Mouse (Mus musculus) neural tube, embryonic 11.5 days (tissue): Measurements from ENCODE around the gene Slc22a23. TPM values are rescaled to one million over a fixed set of nuclear protein-coding genes. Genes with fewer than 3 reads are reported as not detected.

Experiments used
- ATAC-seq: fragments of 200-750 bp; cut with Nextera tagmentation; 2 replicates; pipeline ENCODE4 v1.8.0; 2017; ENCODE audit warnings: moderate number of reproducible peaks, mild to moderate bottlenecking, moderate TSS enrichment, moderate library complexity; ENCODE audit not compliant: insufficient read depth, low FRiP score, low TSS enrichment
- DNase-seq: peaks from one replicate; pipeline ENCODE4 v3.0.0-alpha.2; 2015; ENCODE audit warnings: low spot score
- H3K27ac ChIP-seq: fragments of 300-500 bp; sonication (generic); 2 replicates; pipeline ENCODE4 v1.5.1; 2014; ENCODE audit warnings: low read depth, mild to moderate bottlenecking, low read length
- H3K27me3 ChIP-seq: fragments of 300-500 bp; sonication (generic); 2 replicates; pipeline ENCODE4 v1.6.1; 2014; ENCODE audit warnings: mild to moderate bottlenecking, low read length, mixed read lengths; ENCODE audit not compliant: control insufficient read depth, insufficient read depth
- H3K36me3 ChIP-seq: fragments of 300-500 bp; sonication (generic); 2 replicates; pipeline ENCODE4 v1.6.1; 2014; ENCODE audit warnings: mild to moderate bottlenecking, low read length, moderate library complexity, mixed read lengths; ENCODE audit not compliant: control insufficient read depth, insufficient read depth
- H3K4me1 ChIP-seq: fragments of 300-500 bp; sonication (generic); 2 replicates; pipeline ENCODE4 v1.6.1; 2014; ENCODE audit warnings: low read length, mixed read lengths; ENCODE audit not compliant: control insufficient read depth, insufficient read depth
- H3K4me2 ChIP-seq: fragments of 300-500 bp; sonication (generic); 2 replicates; pipeline ENCODE4 v1.6.1; 2014; ENCODE audit warnings: low read depth, mild to moderate bottlenecking, moderate library complexity
- H3K4me3 ChIP-seq: fragments of 300-500 bp; sonication (generic); 2 replicates; pipeline ENCODE4 v1.5.1; 2014; ENCODE audit warnings: low read depth, low read length
- H3K9ac ChIP-seq: fragments of 300-500 bp; sonication (generic); 2 replicates; pipeline ENCODE4 v1.6.1; 2014; ENCODE audit warnings: mild to moderate bottlenecking, low read length
- H3K9me3 ChIP-seq: fragments of 300-500 bp; sonication (generic); 2 replicates; pipeline ENCODE4 v1.6.1; 2016; ENCODE audit warnings: low read length; ENCODE audit not compliant: control insufficient read depth
- WGBS: fragments of 180-500 bp; shearing (Covaris S2); extraction: QIAGEN DNeasy Blood & Tissue Kit; methylation state at CpG from one replicate; pipeline ENCODE4 v1.1.7; 2014; 5-methylcytosine and 5-hydroxymethylcytosine counted together
- polyA plus RNA-seq: library from polyadenylated mRNA; unstranded; fragments of >200 nt; fragmentation: Nextera tagmentation; extraction: Ambion mirVana; gene quantifications from 2 replicates; pipeline ENCODE4 v1.2.1, GENCODE M21; 2014

The Slc22a23 gene
- polyA plus RNA-seq, 1 experiment from 2014 or later, result 13.3 TPM

DNA sequence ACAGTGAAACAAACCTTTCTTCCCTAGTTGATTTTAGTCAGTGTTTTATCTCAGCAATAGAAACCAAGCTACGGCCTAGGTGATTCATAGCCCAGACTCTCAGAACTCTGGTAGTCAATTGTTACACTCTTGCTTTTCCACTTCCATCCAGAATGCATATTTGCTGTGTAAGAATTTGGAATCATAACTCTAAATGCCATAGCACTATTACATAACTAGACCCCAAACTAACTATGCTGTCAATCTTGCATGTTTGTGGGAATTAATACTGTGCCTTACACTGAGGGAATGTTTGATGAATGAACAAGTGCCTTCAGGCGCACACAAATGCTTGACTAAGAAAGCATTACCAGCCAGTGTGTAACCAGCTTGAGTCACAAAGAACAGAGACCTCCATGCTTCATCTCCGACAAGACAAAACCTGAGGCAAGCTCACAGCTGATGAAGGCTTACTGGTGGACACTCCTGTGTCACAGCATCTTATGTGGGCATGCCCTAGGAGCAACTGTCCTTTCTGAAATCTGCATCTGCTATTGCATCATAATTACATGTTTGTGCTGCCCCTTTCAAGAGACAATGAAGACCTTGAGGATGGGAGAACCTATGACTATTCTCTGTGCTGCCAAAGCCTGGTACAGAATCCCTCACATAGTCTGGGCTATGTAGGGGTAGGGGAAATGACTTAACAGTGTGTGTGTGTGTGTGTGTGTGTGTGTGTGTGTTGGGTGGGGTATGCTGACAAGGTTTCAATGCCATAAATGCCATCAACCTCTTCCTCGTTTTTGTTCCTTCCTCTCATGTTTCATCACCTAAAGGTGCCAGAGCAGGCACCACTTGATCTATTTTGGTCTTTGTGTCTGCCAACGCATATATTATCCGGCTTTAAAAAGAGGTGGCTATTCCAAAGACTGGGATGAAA, 27.2 kb upstream of the Slc22a23 start:
- no peak overlapping the region for H3K9ac ChIP-seq
- DNase-seq (no peak), ATAC-seq (no peak)
- H3K27me3 ChIP-seq, result no peaks in the 10 kb centered on the region
- H3K4me1 ChIP-seq, result no peaks in the 10 kb centered on the region
- WGBS, result 87% methylated on average over 6 of the region's 6 CpGs
- H3K9me3 ChIP-seq, result no peaks in the 10 kb centered on the region
- no peak overlapping the region for H3K27ac ChIP-seq
- no peaks in the 10 kb centered on the region for H3K36me3 ChIP-seq
- no peak overlapping the region for H3K4me2 ChIP-seq
- no peak overlapping the region for H3K4me3 ChIP-seq

DNA sequence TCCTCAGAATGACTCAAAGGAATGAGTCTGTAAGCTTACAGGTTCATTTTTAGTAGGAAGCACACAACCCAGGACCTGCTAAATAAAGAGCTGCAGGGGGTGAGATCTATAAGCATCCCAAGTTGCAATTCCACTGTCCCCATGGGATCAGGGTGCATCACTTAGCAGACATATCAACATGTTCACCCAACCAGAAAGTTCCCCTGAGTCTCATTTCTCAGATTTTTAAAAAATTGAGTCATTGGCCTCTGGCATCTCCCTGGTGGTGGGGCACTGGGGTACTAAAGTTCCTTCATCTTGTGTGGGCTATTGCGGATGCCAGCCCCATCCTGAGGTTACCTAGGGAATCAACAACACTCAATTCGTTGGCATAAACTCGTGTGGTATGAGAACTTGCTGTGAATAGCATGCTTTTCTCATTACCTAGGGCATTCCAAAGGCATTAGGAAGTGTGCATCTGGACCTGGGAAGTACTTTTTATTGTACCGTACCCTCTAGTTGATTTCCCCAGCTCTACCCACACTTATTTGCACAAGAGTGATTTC, 25.4 kb upstream of the Slc22a23 start:
- DNase-seq, result no peak
- no peak for ATAC-seq

DNA sequence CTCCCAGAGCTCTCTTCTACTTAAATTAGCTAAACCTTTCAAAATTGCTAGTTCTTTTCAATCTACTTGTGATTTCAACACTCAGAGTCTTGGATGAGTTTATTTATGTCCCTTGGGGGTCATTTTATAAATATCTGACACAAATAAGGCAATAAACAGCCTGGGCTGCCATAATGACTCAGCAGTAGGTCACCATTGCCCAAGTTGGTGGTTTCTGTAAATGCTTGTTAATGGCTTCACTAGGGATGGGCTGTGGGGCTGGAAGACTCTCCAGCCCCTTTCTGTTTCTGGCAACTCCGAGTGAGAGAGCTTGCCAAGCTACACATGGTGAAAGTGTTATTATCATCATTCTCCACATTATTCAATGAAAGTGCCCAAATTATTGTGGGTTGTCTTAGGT, 20.2 kb upstream of the Slc22a23 start:
- Histone ChIP-seq H3K4me2 (no peak overlapping the region), H3K9me3 (no peaks in the 10 kb centered on the region), H3K4me1 (no peaks in the 10 kb centered on the region), H3K27me3 (no peaks in the 10 kb centered on the region), H3K36me3 (no peaks in the 10 kb centered on the region), H3K9ac (no peak overlapping the region), H3K27ac (no peak overlapping the region), H3K4me3 (no peak overlapping the region)
- 70% methylated on average over 1 of the region's 1 CpGs for WGBS
- ATAC-seq, result no peak
- DNase-seq, result no peak

More for the DNA sequence above, 25.4 kb upstream of the Slc22a23 start:
- Histone ChIP-seq H3K9me3 (no peaks in the 10 kb centered on the region), H3K9ac (no peak overlapping the region), H3K36me3 (no peaks in the 10 kb centered on the region), H3K4me2 (no peak overlapping the region), H3K27ac (no peak overlapping the region), H3K4me1 (no peaks in the 10 kb centered on the region), H3K27me3 (no peaks in the 10 kb centered on the region), H3K4me3 (no peak overlapping the region)
- 84% methylated on average over 4 of the region's 4 CpGs for WGBS

DNA sequence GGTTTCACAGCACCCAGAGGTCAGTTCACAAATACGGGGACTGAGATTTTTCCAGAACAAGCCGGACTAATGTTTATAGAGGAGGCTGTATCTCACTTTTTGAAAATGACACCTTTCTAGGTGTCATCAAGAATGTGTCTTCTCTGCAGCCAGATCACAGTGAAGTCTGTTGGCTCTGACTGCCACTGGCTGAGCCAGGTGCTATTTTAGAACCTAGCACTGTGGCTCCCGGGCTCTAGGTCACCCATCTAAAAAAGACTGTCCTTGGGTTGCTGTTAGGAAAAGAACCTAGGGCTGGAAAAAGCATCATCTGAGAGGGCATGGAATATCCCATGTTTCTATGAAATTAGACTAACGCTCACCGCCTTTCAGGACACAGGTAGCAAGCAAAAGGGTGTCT, 10.7 kb upstream of the Slc22a23 start:
- 93% methylated on average over 5 of the region's 5 CpGs for WGBS
- DNase-seq (no peak), ATAC-seq (no peak)
- no peaks in the 10 kb centered on the region for H3K4me1 ChIP-seq
- no peaks in the 10 kb centered on the region for H3K27me3 ChIP-seq
- no peaks in the 10 kb centered on the region for H3K9me3 ChIP-seq
- no peaks in the 10 kb centered on the region for H3K36me3 ChIP-seq
- H3K9ac ChIP-seq, result no peak overlapping the region
- H3K4me2 ChIP-seq, result no peak overlapping the region
- H3K27ac ChIP-seq, result no peak overlapping the region
- no peak overlapping the region for H3K4me3 ChIP-seq

DNA sequence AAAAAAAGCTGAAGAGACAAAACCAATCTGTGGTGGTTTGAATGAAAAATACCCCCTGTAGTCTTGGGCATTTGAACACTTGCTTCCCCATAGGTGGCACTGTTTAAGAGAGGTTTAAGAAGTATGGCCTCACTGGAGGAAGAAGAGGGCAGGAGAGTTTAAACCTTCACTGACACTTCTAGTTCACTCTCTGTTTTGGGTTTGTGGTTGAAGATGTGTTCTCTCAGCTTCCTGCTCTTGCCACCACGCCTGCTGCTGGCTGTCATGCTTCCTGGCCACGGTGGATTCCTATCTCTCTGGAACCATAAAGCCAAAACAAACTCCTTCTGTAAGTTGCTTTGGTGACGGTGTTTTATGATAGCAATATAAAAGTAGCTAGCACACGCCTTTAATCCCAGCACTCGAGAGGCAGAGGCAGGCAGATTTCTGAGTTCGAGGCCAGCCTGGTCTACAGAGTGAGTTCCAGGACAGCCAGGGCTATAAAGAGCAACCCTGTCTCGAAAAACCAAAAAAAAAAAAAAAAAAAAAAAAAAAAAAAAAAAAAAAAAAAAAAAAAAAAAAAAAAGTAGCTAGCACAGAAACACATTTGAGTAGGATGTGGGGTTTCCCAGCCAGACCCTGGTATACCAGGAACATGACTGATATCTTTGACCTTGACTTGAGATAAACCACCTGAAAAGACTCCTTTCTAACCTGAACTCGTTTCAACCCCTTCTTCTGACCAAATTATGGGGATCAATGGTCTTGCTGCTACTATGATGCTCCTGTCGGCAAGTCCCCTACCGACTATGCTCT, 10.0 kb upstream of the Slc22a23 start:
- H3K36me3 ChIP-seq, result no peaks in the 10 kb centered on the region
- 86% methylated on average over 10 of the region's 10 CpGs for WGBS
- no peaks in the 10 kb centered on the region for H3K9me3 ChIP-seq
- no peak overlapping the region for H3K4me3 ChIP-seq
- H3K9ac ChIP-seq, result no peak overlapping the region
- no peak overlapping the region for H3K27ac ChIP-seq
- H3K4me1 ChIP-seq, result no peaks in the 10 kb centered on the region
- ATAC-seq (no peak), DNase-seq (no peak)
- no peaks in the 10 kb centered on the region for H3K27me3 ChIP-seq
- H3K4me2 ChIP-seq, result no peak overlapping the region

DNA sequence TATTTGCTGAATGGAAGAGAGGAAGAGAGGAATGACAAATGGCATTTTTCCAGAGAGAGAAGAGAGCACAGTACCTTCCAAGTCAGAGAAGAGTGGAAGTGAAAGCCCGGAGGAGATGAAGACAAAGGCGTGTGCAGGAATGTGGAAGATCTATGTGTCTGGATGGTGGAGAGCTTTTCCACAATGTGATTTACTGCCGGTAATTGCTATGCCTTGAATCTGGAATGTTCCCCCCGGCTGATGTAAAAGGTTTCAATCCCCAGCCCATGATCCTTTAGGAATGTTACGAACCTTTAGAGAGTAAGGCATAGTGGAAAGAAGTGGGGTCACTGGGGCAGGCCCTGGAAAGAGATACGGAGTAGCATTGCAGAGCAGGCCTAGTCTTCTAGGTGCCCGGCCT, 8.3 kb upstream of the Slc22a23 start:
- no peak overlapping the region for H3K4me3 ChIP-seq
- ATAC-seq (no peak), DNase-seq (no peak)
- no peak overlapping the region for H3K27ac ChIP-seq
- H3K4me1 ChIP-seq, result no peaks in the 10 kb centered on the region
- 50% methylated on average over 7 of the region's 7 CpGs for WGBS
- H3K9ac ChIP-seq, result no peak overlapping the region
- no peaks in the 10 kb centered on the region for H3K27me3 ChIP-seq
- H3K36me3 ChIP-seq, result no peaks in the 10 kb centered on the region
- no peaks in the 10 kb centered on the region for H3K9me3 ChIP-seq
- H3K4me2 ChIP-seq, result no peak overlapping the region

DNA sequence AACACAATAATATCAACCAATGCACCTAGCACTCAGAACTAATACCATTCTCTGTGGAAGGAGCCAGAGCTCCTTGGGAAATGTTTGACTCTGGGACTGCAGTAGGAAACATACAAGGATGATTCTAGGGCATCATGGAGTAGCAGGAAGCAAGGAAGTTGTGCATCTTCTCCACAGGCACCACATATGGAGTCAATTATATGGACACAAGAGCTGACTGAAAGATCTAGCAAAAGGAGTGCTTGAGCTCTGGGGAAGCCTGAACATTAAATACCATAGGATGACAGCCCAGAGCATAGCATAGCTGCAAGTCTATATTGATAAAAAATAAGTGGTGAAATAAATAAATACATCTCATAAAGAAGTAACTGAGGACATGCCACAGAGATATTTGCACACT, 6.5 kb upstream of the Slc22a23 start:
- Histone ChIP-seq H3K27me3 (no peaks in the 10 kb centered on the region), H3K4me2 (no peak overlapping the region), H3K27ac (no peak overlapping the region), H3K36me3 (no peaks in the 10 kb centered on the region), H3K9me3 (no peaks in the 10 kb centered on the region), H3K9ac (no peak overlapping the region), H3K4me1 (no peaks in the 10 kb centered on the region), H3K4me3 (no peak overlapping the region)
- no peak for DNase-seq
- ATAC-seq, result no peak

DNA sequence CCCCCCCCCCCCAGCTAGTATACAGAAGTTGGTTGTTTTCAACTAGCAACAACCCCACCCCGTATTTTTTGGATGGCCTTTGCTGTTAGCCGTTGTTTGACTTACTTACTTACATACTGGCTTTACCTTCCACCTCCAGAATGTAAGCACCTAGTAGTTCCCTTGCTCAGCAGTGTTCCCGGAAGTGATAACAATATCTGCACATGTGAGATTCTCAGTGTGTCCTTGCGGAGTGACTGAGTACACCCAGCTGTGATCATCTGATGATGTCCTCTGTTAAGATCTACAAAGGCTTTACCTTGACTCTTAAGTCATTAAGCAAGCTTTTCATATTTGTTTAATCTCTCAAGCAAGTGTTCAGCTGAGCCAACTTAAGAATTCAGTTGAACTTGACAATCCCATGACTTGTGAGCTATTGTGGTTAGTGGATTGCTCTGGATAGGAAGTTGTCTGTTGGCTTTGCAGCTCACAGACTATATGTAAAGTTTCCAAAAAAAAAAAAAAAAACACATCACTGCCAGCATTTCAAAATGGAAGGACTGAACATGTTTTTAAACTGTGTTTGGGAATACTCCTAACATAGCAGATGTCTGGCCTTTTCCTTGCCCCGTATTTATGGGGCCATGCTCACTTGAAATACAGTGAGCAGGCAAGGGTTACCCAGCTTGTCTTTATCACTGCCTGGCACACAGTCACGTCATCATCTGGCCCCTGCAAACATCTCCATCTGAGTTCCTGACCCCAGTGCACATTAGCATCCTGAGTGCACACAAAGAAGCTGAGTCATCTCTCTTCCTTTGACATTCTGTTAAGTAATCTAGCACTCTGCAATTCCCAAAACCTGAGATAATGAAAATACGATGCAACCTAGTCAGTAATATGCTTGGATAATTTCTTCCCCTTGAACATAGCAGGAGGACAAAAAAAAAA, 3.2 kb upstream of the Slc22a23 start:
- Histone ChIP-seq H3K9ac (no peak overlapping the region), H3K27ac (no peak overlapping the region), H3K4me3 (no peak overlapping the region), H3K4me1 (peaks cover 8% of the 10 kb centered on the region), H3K9me3 (no peaks in the 10 kb centered on the region), H3K4me2 (no peak overlapping the region), H3K36me3 (no peaks in the 10 kb centered on the region), H3K27me3 (no peaks in the 10 kb centered on the region)
- DNase-seq, result no peak
- WGBS, result 68% methylated on average over 7 of the region's 7 CpGs
- no peak for ATAC-seq
